Mouse (Mus musculus) spleen, adult 2 months (tissue): ENCODE data around the gene Mbnl1.

Source experiments
- CTCF ChIP-seq: fragments of 200-500 bp; IDR thresholded peaks from 2 replicates; pipeline ENCODE4 v1.5.1; 2011; ENCODE audit warnings: mild to moderate bottlenecking, inconsistent platforms; ENCODE audit not compliant: insufficient read depth, insufficient read length, insufficient replicate concordance; ENCODE audit errors: extremely low read depth
- POLR2A ChIP-seq: fragments of 200-500 bp; IDR thresholded peaks from 2 replicates; pipeline ENCODE4 v1.6.1; 2011; ENCODE audit warnings: low read depth, low read length, inconsistent platforms

- TF ChIP-seq CTCF (no peak), POLR2A (no peak)
Measured at GRCm38 (mm10) chr3:60507979-60508378, 35.3 kb downstream of the Mbnl1 start.
